Mouse (Mus musculus) neural tube, embryonic 14.5 days (tissue): ENCODE data around the gene H2afv. TPM values are rescaled to one million over a fixed set of nuclear protein-coding genes. Genes with fewer than 3 reads are reported as not detected.

Experiments
- ATAC-seq: fragments of 200-750 bp; cut with Nextera tagmentation; 2 replicates; pipeline ENCODE4 v1.8.0; 2017; ENCODE audit warnings: low read depth, mild to moderate bottlenecking, moderate TSS enrichment, moderate library complexity
- H3K27ac ChIP-seq: fragments of 300-500 bp; sonication (generic); 2 replicates; pipeline ENCODE4 v1.5.1; 2014; ENCODE audit warnings: low read depth, mild to moderate bottlenecking, control low read depth, low read length, moderate library complexity, mixed read lengths
- H3K27me3 ChIP-seq: fragments of 300-500 bp; sonication (generic); 2 replicates; pipeline ENCODE4 v1.6.1; 2014; ENCODE audit warnings: low read length; ENCODE audit not compliant: control insufficient read depth, insufficient read depth
- H3K36me3 ChIP-seq: fragments of 300-500 bp; sonication (generic); 2 replicates; pipeline ENCODE4 v1.6.1; 2014; ENCODE audit warnings: low read length, mixed read lengths; ENCODE audit not compliant: control insufficient read depth, insufficient read depth
- H3K4me1 ChIP-seq: fragments of 300-500 bp; sonication (generic); 2 replicates; pipeline ENCODE4 v1.6.1; 2014; ENCODE audit warnings: low read length; ENCODE audit not compliant: control insufficient read depth, insufficient read depth
- H3K4me2 ChIP-seq: fragments of 300-500 bp; sonication (generic); 2 replicates; pipeline ENCODE4 v1.6.1; 2014; ENCODE audit warnings: mild to moderate bottlenecking, low read depth, low read length, control low read depth
- H3K4me3 ChIP-seq: fragments of 300-500 bp; sonication (generic); 2 replicates; pipeline ENCODE4 v1.5.1; 2014; ENCODE audit warnings: low read depth, low read length, control low read depth, mixed read lengths
- H3K9ac ChIP-seq: fragments of 300-500 bp; sonication (generic); replicated peaks from 2 replicates; pipeline ENCODE4 v1.6.1; 2014; ENCODE audit warnings: low read depth, mild to moderate bottlenecking, control low read depth, low read length, mixed read lengths
- H3K9me3 ChIP-seq: fragments of 300-500 bp; sonication (generic); 2 replicates; pipeline ENCODE4 v1.6.1; 2016; ENCODE audit warnings: low read length; ENCODE audit not compliant: control insufficient read depth
- WGBS: fragments of 180-500 bp; shearing (Covaris S2); extraction: QIAGEN DNeasy Blood & Tissue Kit; methylation state at CpG from one replicate; pipeline ENCODE4 v1.1.7; 2014; 5-methylcytosine and 5-hydroxymethylcytosine counted together
- polyA plus RNA-seq: library from polyadenylated mRNA; unstranded; fragments of >200 nt; fragmentation: Nextera tagmentation; extraction: Ambion mirVana; gene quantifications from 2 replicates; pipeline ENCODE4 v1.2.1, GENCODE M21; 2014

The H2afv gene
- polyA plus RNA-seq, 1 experiment from 2014 or later, result 188 TPM

DNA sequence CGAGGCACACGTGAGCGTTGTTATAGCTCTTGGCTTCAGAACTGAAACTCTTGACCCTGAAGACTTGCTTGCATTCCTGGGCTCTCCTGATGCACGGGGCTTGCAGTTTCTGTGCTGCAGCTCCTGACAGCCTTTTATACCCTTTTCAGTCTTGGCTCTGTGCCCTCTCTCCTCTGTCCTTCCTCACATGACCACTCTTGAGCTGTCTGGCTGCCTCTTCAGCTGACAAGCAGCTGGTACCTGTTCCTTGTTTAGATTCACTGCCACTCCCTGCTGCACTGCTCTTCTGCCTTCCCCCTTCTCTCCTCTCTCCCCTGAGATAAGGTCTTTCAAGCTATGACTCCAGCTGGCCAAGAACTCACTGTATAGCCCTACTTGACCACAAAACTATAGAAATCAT lies 3.2 kb upstream of the H2afv start:
- Histone ChIP-seq H3K9me3 (no peaks in the 10 kb centered on the region), H3K9ac (no peak overlapping the region), H3K36me3 (no peaks in the 10 kb centered on the region), H3K27ac (no peak overlapping the region), H3K4me3 (no peak overlapping the region), H3K4me1 (peaks cover 11% of the 10 kb centered on the region), H3K4me2 (no peak overlapping the region), H3K27me3 (no peaks in the 10 kb centered on the region)
- 83% methylated on average over 4 of the region's 4 CpGs for WGBS
- ATAC-seq, result no peak

- Histone ChIP-seq H3K27me3 (no peaks in the 10 kb centered on the region), H3K9me3 (no peaks in the 10 kb centered on the region), H3K9ac (no peak overlapping the region), H3K4me3 (no peak overlapping the region), H3K4me2 (no peak overlapping the region), H3K27ac (no peak overlapping the region), H3K4me1 (peaks cover 11% of the 10 kb centered on the region), H3K36me3 (no peaks in the 10 kb centered on the region)
- ATAC-seq, result no peak
- 89% methylated on average over 7 of the region's 7 CpGs for WGBS
Measured at GRCm38 (mm10) chr11:6445951-6446350, 1.7 kb upstream of the H2afv start.

- Histone ChIP-seq H3K4me3 (no peak overlapping the region), H3K4me1 (peaks cover 11% of the 10 kb centered on the region), H3K36me3 (no peaks in the 10 kb centered on the region), H3K4me2 (no peak overlapping the region), H3K9me3 (no peaks in the 10 kb centered on the region), H3K9ac (no peak overlapping the region), H3K27me3 (no peaks in the 10 kb centered on the region), H3K27ac (no peak overlapping the region)
- ATAC-seq, result no peak
- 85% methylated on average over 4 of the region's 4 CpGs for WGBS
Measured at GRCm38 (mm10) chr11:6445441-6445840, 1.2 kb upstream of the H2afv start.

GRCm38 (mm10) chr11:6443727-6444076 lies 541 bp downstream of the H2afv start:
- Histone ChIP-seq H3K4me1 (peaks cover 11% of the 10 kb centered on the region), H3K9me3 (no peaks in the 10 kb centered on the region)

DNA sequence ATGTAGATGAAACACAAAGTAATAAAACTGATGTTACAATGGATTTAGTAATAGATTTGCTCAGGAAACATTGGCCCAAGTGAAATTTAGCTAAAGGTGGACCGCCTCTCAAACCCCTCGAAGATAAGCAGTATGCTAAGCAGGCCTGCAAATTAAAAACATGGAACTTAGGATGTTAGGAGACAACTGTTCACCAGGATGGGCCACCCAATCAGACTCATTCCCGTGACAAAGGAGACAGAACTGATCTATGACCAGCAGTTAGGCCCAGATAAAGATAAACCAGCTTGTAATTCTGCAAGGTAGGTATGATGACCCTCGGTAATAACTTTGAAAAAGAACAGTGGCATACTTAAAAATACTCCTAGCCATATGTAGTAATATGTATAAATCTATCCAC lies 1.1 kb downstream of the H2afv start:
- peaks cover 11% of the 10 kb centered on the region for H3K4me1 ChIP-seq
- H3K27ac ChIP-seq, result peak overlapping the region; percentile 34; the same call in 1 of the 2 replicates
- H3K9me3 ChIP-seq, result no peaks in the 10 kb centered on the region
- no peaks in the 10 kb centered on the region for H3K27me3 ChIP-seq
- no peaks in the 10 kb centered on the region for H3K36me3 ChIP-seq
- no peak for ATAC-seq
- peak overlapping the region; percentile 68 for H3K4me2 ChIP-seq
- peak overlapping the region; percentile 85 for H3K4me3 ChIP-seq
- WGBS, result 52% methylated on average over 4 of the region's 4 CpGs
- peak overlapping the region; percentile 37 for H3K9ac ChIP-seq

More at GRCm38 (mm10) chr11:6443727-6444076, 541 bp downstream of the H2afv start:
- WGBS, result 1% methylated on average over 10 of the region's 10 CpGs
- H3K27me3 ChIP-seq, result no peaks in the 10 kb centered on the region
- no peak for ATAC-seq
- H3K4me2 ChIP-seq, result peak overlapping the region; percentile 68
- H3K9ac ChIP-seq, result peak overlapping the region; percentile 73
- peak overlapping the region; percentile 85 for H3K4me3 ChIP-seq
- no peaks in the 10 kb centered on the region for H3K36me3 ChIP-seq
- peak overlapping the region; percentile 92 for H3K27ac ChIP-seq

GRCm38 (mm10) chr11:6442566-6442965 lies 1.7 kb downstream of the H2afv start:
- WGBS, result 97% methylated on average over 4 of the region's 4 CpGs
- Histone ChIP-seq H3K9ac (no peak overlapping the region), H3K4me3 (no peak overlapping the region), H3K27me3 (no peaks in the 10 kb centered on the region), H3K4me1 (peaks cover 11% of the 10 kb centered on the region), H3K36me3 (peaks cover 3% of the 10 kb centered on the region; the same call in 1 of the 2 replicates), H3K27ac (no peak overlapping the region), H3K9me3 (no peaks in the 10 kb centered on the region), H3K4me2 (no peak overlapping the region)
- ATAC-seq, result no peak

- H3K36me3 ChIP-seq, result peaks cover 3% of the 10 kb centered on the region; the same call in 1 of the 2 replicates
- H3K9me3 ChIP-seq, result no peaks in the 10 kb centered on the region
- H3K9ac ChIP-seq, result no peak overlapping the region
- H3K27me3 ChIP-seq, result no peaks in the 10 kb centered on the region
- H3K27ac ChIP-seq, result no peak overlapping the region
- ATAC-seq, result no peak
- no peak overlapping the region for H3K4me3 ChIP-seq
- no peak overlapping the region for H3K4me2 ChIP-seq
- H3K4me1 ChIP-seq, result peaks cover 11% of the 10 kb centered on the region
- 88% methylated on average over 4 of the region's 4 CpGs for WGBS
Measured at GRCm38 (mm10) chr11:6440171-6440570, 4.1 kb downstream of the H2afv start.

DNA sequence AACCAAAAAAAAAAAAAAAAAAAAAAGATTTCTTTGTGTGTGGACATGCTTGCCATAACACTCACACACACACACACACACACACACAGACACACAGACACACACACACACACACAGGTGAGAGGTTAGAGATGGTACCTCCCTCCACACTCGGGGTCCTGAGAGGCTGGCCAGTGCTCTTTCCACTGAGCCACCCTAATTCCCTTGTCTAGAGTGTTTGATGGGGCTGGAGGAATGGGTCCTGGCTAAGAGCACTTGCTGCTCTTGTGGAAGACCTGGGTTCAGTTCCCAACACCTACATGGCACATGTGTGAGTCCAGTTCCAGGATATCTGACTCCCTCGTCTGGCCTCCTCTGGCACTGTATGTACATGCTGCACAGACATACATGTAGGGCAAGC lies 6.6 kb downstream of the H2afv start:
- H3K27ac ChIP-seq, result no peak overlapping the region
- no peak overlapping the region for H3K4me2 ChIP-seq
- H3K4me3 ChIP-seq, result no peak overlapping the region
- no peaks in the 10 kb centered on the region for H3K9me3 ChIP-seq
- ATAC-seq, result no peak
- H3K9ac ChIP-seq, result no peak overlapping the region
- H3K36me3 ChIP-seq, result peaks cover 14% of the 10 kb centered on the region
- WGBS, result 95% methylated on average over 2 of the region's 2 CpGs
- H3K27me3 ChIP-seq, result no peaks in the 10 kb centered on the region
- no peaks in the 10 kb centered on the region for H3K4me1 ChIP-seq

DNA sequence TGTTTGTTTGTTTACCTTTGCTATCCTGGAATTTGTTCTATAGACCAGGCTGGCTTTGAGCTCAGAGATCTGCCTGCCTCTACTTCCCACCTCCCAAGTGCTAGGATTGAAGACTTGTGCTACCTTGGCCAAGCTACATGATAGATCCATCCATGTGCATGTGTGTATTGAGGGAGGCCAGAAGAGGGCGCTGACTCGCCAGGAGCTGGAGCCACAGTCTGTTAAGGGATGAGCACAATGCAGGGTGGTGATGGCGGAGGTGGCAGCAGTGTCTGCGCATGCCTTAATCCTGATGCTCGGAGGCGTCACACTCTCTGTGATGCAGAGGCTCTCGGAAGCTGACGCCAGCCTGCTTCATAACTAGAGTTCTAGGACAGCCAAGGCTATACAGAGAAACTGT lies 7.8 kb downstream of the H2afv start:
- H3K27me3 ChIP-seq, result no peaks in the 10 kb centered on the region
- peaks cover 16% of the 10 kb centered on the region for H3K36me3 ChIP-seq
- no peak overlapping the region for H3K4me2 ChIP-seq
- no peaks in the 10 kb centered on the region for H3K4me1 ChIP-seq
- no peak overlapping the region for H3K27ac ChIP-seq
- H3K9ac ChIP-seq, result no peak overlapping the region
- no peaks in the 10 kb centered on the region for H3K9me3 ChIP-seq
- peak; percentile 31; the same call in 1 of the 2 replicates for ATAC-seq
- WGBS, result 62% methylated on average over 8 of the region's 8 CpGs
- H3K4me3 ChIP-seq, result no peak overlapping the region
